Mouse (Mus musculus): ENCODE measurements around the gene Rpgrip1.
A peak's percentile ranks its signal among the peaks of the same experiment; 100 is the strongest.

The Rpgrip1 gene

GRCm38 (mm10) chr14:52118823-52119608, 8.5 kb downstream of the Rpgrip1 start:
- DNase-seq (ENCODE audit: low read depth): no peak

GRCm38 (mm10) chr14:52120169-52120568, 9.7 kb downstream of the Rpgrip1 start:
- DNase-seq (ENCODE audit: low read depth): no peak

GRCm38 (mm10) chr14:52123918-52124317, 13.4 kb downstream of the Rpgrip1 start:
- peak; percentile 55 for DNase-seq (ENCODE audit: low read depth)

GRCm38 (mm10) chr14:52124636-52125035, 14.1 kb downstream of the Rpgrip1 start:
- no peak for DNase-seq (ENCODE audit: low read depth)

DNA sequence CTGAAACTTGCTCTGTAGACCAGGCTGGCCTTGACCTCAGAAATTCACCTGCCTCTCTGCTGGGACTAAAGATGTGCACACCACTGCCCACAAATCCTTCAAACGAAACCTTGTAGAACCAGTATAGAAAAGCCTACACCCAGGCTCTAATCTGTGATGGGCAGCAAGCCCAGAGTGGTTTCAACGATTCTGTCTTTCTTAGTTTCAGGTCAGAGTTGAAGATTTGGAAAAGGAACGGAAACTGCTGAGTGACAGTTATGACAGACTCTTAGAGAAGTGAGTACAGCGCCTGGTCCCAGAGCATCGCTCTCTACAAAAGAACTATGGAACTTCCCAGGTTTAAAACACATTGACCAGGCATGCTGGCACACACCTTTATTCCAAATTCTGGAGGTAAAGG, 23.1 kb downstream of the Rpgrip1 start:
- no peak for DNase-seq (ENCODE audit: low read depth)

- no peak for DNase-seq (ENCODE audit: low read depth)
Observed at GRCm38 (mm10) chr14:52140577-52141444, 30.3 kb downstream of the Rpgrip1 start.

DNA sequence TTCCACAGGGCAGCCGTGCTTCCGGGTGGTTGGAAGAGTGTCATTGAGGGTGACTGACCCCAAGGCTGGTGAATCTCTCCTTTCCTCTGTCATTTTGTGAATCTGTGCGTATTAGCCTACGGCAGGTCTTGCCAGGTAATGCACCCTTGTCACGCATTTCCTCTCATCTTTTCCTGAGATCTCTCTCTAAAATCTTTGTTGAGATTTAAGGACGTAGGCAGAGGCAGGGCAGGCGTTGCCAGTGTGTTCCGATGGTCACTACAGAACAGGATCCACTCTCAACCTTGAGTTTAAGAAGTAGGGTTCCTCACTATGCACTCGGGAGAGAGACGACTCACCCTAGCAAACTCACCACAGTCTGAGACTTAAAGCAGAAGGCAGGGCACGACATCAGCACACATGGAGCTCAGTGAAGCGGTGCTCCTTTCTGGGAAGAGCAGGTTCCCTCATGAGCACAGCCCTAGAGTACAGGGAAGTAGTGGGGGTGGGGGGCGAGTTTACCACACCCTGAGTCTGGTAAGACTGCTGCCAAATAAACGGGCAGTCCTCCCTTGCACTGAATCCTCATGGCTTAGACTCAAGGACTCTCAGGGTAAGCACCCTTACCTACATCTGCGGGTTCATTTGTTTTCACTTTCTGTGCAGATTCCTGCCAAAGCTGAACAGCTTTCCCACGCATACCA, 31.1 kb downstream of the Rpgrip1 start:
- DNase-seq (ENCODE audit: low read depth): no peak

DNA sequence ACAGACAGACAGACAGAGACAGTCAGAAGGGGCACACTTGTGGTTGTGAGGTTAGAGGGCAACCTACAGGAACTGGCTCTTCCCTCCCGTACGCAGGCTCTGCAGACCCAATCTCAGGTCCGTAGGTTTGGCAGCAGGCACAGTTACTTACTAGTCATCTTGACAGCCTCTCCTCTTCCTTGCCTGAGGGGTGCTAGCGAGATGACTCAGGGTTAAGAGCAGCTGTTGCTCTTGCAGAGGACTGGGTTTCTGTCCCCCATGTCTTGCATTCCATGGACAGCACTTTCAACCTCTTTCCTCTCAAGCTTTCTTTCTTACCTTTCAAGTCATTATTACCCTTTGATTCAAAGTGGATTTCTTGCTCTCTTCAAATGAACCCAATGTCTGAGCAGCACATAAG, 33.7 kb downstream of the Rpgrip1 start:
- no peak for DNase-seq (ENCODE audit: low read depth)

- DNase-seq (ENCODE audit: low read depth): no peak
Observed at GRCm38 (mm10) chr14:52146540-52146939, 36.0 kb downstream of the Rpgrip1 start.

DNA sequence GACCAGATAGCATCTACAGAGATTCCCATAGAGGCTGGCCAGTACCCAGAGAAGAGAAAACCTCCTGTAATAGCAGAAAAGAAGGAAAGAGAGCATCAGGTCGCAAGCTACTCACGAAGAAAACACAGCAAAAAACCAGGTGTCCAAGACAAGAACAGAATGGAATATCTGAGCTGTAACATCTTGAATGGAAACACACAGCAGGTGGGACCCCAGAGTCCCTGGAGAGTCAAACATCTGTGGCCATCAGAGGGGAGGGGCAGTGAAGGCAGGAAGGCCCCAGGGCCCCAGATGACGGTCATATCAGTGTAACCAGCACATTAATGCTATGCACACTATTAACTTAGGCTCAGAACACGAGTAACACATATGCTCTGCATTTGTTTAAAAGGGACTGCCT, 39.4 kb downstream of the Rpgrip1 start:
- no peak for DNase-seq (ENCODE audit: low read depth)

GRCm38 (mm10) chr14:52152179-52152578, 41.7 kb downstream of the Rpgrip1 start:
- no peak for DNase-seq (ENCODE audit: low read depth)

GRCm38 (mm10) chr14:52152613-52153012, 42.1 kb downstream of the Rpgrip1 start:
- DNase-seq (ENCODE audit: low read depth): no peak

- no peak for DNase-seq (ENCODE audit: low read depth)
Observed at GRCm38 (mm10) chr14:52155008-52155407, 44.5 kb downstream of the Rpgrip1 start.

- no peak for DNase-seq (ENCODE audit: low read depth)
Observed at GRCm38 (mm10) chr14:52160911-52161310, 50.4 kb downstream of the Rpgrip1 start.

- no peak for DNase-seq (ENCODE audit: low read depth)
Observed at GRCm38 (mm10) chr14:52166571-52166970, 56.1 kb downstream of the Rpgrip1 start.

GRCm38 (mm10) chr14:52188788-52189187, 78.3 kb downstream of the Rpgrip1 start:
- no peak for DNase-seq (ENCODE audit: low read depth)

DNA sequence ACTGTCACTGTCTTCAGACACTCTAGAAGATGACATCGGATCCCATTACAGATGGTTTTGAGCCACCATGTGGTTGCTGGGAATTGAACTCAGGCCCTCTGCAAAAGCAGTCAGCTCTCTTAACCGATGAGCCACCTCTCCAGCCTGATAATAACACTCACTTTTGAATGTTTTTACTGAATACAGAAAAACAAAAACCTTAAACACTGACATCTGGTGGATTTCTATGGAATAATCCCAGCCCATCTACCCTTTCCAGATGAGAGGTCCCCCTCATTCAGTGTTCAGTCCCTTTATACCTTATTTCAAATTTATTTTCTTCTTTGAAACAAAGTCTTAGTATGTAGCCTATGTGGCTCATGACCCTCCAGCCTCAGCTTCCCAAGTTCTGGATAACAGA, 79.0 kb downstream of the Rpgrip1 start:
- DNase-seq (ENCODE audit: low read depth): no peak

GRCm38 (mm10) chr14:52190740-52191359, 80.3 kb downstream of the Rpgrip1 start:
- DNase-seq (ENCODE audit: low read depth): peak; percentile 88

GRCm38 (mm10) chr14:52195691-52196090, 85.2 kb downstream of the Rpgrip1 start:
- DNase-seq (ENCODE audit: low read depth): peak; percentile 83

DNA sequence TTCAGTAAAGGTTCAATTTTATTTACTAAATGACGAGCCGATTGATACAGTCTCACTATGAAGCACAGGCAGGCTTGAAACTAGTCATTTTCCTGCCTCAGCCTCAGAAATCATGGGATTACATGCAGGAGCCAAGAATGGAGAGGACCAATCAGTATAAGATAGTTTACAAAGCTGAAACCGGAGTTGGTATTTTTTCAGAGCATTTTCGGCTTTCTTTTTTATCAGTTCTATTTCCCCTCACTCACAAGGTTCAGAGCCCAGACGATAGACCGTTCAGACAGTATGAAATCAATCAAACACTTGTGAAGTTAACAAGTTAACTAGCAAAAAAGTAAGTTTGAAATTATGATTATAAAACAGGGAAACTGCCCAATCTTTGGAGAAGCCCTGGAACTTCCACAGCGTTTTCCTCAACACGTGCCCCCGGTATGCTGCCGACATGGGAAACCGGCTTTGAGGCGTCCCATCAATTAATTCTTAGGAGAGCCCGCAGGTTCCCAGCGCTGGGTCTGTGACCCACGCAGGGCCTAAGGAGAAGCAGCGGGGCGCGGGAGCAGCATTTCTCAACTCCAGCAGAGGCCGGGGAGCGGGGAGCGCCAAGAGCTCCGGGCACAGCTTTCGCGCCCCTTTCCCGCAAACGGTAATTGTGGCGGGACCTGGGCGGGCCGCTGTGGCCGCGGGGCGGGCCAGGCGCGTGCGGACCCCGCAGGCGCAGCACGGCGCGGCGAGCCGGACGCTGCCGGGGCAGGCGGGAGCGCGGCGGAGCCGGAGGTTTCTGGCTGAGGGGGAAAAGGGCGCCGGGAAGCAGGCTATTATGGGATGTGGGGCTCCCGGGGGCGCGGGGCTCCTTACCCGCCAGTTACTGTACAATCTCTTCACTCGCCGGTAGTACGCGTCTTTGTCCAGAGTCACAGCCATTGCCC, 86.0 kb downstream of the Rpgrip1 start:
- no peak for DNase-seq (ENCODE audit: low read depth)
